Mouse (Mus musculus) stomach, embryonic 14.5 days (tissue): ENCODE measurements around the gene Pitpna. TPM values are rescaled to one million over a fixed set of nuclear protein-coding genes. Genes with fewer than 3 reads are reported as not detected.
"Not testable (repeated sequence)": the region's sequence is repeated elsewhere in the genome, so short reads cannot be mapped to it uniquely, and the experiment has no call there.

Experiments used
- ATAC-seq: fragments of 200-750 bp; cut with Nextera tagmentation; 2 replicates; pipeline ENCODE4 v1.8.0; 2017; ENCODE audit warnings: low read depth, moderate TSS enrichment; ENCODE audit not compliant: insufficient number of reproducible peaks, insufficient read depth, low FRiP score
- H3K27ac ChIP-seq: fragments of 300-500 bp; sonication (generic); 2 replicates; pipeline ENCODE4 v1.5.1; 2014; ENCODE audit warnings: mild to moderate bottlenecking, low read length, moderate library complexity, mixed read lengths
- H3K27me3 ChIP-seq: fragments of 300-500 bp; sonication (generic); 2 replicates; pipeline ENCODE4 v1.6.1; 2014; ENCODE audit warnings: low read length, control low read depth, mixed read lengths; ENCODE audit not compliant: control insufficient read depth, insufficient read depth
- H3K36me3 ChIP-seq: fragments of 300-500 bp; sonication (generic); 2 replicates; pipeline ENCODE4 v1.6.1; 2014; ENCODE audit warnings: mild to moderate bottlenecking, control low read depth, low read length, moderate library complexity, mixed read lengths; ENCODE audit not compliant: control insufficient read depth, insufficient read depth
- H3K4me1 ChIP-seq: fragments of 300-500 bp; sonication (generic); 2 replicates; pipeline ENCODE4 v1.6.1; 2014; ENCODE audit warnings: low read length, control low read depth, mixed read lengths; ENCODE audit not compliant: control insufficient read depth, insufficient read depth
- H3K4me2 ChIP-seq: fragments of 300-500 bp; sonication (generic); replicated peaks from 2 replicates; pipeline ENCODE4 v1.6.1; 2014; ENCODE audit warnings: low read depth, low read length, control low read depth
- H3K4me3 ChIP-seq: fragments of 300-500 bp; sonication (generic); 2 replicates; pipeline ENCODE4 v1.5.1; 2014; ENCODE audit warnings: low read depth, low read length, control low read depth
- H3K9ac ChIP-seq: fragments of 300-500 bp; sonication (generic); replicated peaks from 2 replicates; pipeline ENCODE4 v1.6.1; 2014; ENCODE audit warnings: low read depth, mild to moderate bottlenecking, control low read depth, low read length, moderate library complexity, mixed read lengths
- H3K9me3 ChIP-seq: fragments of 300-500 bp; sonication (generic); 2 replicates; pipeline ENCODE4 v1.6.1; 2016; ENCODE audit warnings: low read depth, low read length, control low read depth; ENCODE audit not compliant: control insufficient read depth
- WGBS: fragments of 180-500 bp; shearing (Covaris S2); extraction: QIAGEN DNeasy Blood & Tissue Kit; methylation state at CpG from one replicate; pipeline ENCODE4 v1.1.7; 2014; 5-methylcytosine and 5-hydroxymethylcytosine counted together
- polyA plus RNA-seq: library from polyadenylated mRNA; unstranded; fragments of >200 nt; fragmentation: Nextera tagmentation; extraction: Ambion mirVana; gene quantifications from 2 replicates; pipeline ENCODE4 v1.2.1, GENCODE M21; 2014

Pitpna gene
- polyA plus RNA-seq, 1 experiment from 2014 or later = 74.4 TPM

- H3K4me3 ChIP-seq = no peak overlapping the region
- 59% methylated on average over 12 of the region's 12 CpGs for WGBS
- no peak for ATAC-seq
- H3K4me1 ChIP-seq = peaks cover 39% of the 10 kb centered on the region
- H3K36me3 ChIP-seq = no peaks in the 10 kb centered on the region
- H3K27ac ChIP-seq = peak overlapping the region; percentile 23; the same call in 1 of the 2 replicates
- no peak overlapping the region for H3K4me2 ChIP-seq
- H3K9me3 ChIP-seq = no peaks in the 10 kb centered on the region
- no peak overlapping the region for H3K9ac ChIP-seq
- no peaks in the 10 kb centered on the region for H3K27me3 ChIP-seq
These were observed 37.5 kb upstream of the Pitpna start for GRCm38 (mm10) chr11:75550200-75550946.

DNA sequence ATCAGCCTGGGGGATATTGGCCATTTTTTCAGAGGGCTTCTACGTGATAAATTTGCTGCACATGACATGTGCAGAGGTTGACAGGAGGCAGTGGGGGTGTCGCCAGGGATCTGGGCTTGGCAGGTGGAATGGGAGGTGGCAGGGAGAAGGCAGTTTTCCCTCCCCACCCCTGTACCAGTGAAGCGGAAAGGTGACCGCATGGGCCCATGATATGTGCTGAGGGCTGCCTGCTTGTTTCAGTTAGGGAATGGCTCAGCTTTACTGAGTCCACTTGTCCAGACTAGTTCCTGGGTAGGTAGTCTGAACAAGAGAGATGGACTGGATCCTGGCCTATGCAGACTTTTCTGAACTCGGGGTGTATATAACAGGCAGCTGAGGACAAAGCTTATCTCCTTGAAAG lies 36.6 kb upstream of the Pitpna start:
- no peaks in the 10 kb centered on the region for H3K9me3 ChIP-seq

DNA sequence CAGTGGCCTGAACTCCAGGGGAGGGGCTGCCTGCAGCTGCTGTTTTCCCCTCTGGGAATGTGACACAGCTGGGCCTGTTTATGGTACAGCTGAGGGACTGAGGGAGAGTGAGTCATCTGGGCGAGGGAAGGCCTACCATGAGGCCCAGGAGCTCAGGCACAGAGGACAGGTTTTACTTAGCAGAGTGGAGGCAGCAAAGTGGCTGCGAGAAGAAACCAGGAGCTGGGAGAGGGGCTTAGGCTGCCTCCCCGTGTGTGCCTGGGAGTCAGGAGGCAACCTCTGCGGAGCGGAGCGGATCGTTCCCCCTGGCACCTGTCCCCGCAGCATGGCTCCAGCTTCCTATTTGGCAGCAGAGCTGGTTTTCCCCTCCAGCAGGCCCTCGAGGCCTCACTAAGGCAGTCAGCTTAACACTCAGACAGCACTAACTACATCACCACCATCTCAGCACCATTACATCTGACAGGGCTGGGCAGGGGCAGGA lies 35.9 kb upstream of the Pitpna start:
- Histone ChIP-seq H3K4me1 (peaks cover 39% of the 10 kb centered on the region), H3K27me3 (no peaks in the 10 kb centered on the region), H3K9ac (no peak overlapping the region), H3K4me2 (no peak overlapping the region), H3K27ac (peak overlapping the region; percentile 29; the same call in 1 of the 2 replicates), H3K4me3 (no peak overlapping the region), H3K36me3 (no peaks in the 10 kb centered on the region), H3K9me3 (no peaks in the 10 kb centered on the region)
- ATAC-seq = peak; percentile 39; the same call in 1 of the 2 replicates
- 34% methylated on average over 9 of the region's 9 CpGs for WGBS

More for the DNA sequence above, 36.6 kb upstream of the Pitpna start:
- Histone ChIP-seq H3K27ac (no peak overlapping the region; the same call in 1 of the 2 replicates), H3K27me3 (no peaks in the 10 kb centered on the region), H3K9ac (no peak overlapping the region), H3K36me3 (no peaks in the 10 kb centered on the region), H3K4me1 (peaks cover 39% of the 10 kb centered on the region), H3K4me3 (no peak overlapping the region), H3K4me2 (no peak overlapping the region)
- no peak for ATAC-seq
- 85% methylated on average over 5 of the region's 5 CpGs for WGBS

DNA sequence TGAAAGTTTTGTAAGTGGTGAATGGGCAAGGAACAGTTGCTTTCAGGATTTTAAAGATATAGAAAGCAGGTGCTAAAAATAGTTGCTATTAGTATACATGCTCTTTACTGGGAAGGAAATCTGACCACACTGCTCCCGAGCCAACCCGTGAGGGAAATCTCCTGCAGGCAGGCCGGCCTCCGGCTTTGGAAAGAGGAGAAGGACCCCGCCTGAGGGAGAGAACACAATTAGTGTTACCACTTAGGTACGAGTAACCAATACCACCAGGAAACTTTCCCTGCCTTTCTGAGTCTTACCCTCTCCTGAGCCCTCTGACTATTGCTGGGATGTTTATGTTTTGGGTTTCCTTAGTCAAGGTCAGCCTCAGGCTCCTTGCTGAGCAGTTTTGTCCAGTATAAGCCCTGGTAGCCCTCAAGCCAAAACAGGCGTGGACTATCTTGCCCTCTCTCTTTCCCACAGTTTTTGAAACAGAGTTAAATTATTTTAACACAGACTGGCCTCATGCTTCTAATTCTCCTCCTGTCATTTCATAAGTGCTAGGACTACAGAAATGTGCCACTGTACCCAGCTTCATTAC lies 34.9 kb upstream of the Pitpna start:
- H3K4me1 ChIP-seq = peaks cover 39% of the 10 kb centered on the region
- no peak overlapping the region for H3K27ac ChIP-seq
- H3K36me3 ChIP-seq = no peaks in the 10 kb centered on the region
- no peak overlapping the region for H3K4me2 ChIP-seq
- H3K27me3 ChIP-seq = no peaks in the 10 kb centered on the region
- H3K9ac ChIP-seq = no peak overlapping the region
- 51% methylated on average over 7 of the region's 7 CpGs for WGBS
- no peaks in the 10 kb centered on the region; the same call in 1 of the 2 replicates for H3K9me3 ChIP-seq
- ATAC-seq = no peak
- no peak overlapping the region for H3K4me3 ChIP-seq

DNA sequence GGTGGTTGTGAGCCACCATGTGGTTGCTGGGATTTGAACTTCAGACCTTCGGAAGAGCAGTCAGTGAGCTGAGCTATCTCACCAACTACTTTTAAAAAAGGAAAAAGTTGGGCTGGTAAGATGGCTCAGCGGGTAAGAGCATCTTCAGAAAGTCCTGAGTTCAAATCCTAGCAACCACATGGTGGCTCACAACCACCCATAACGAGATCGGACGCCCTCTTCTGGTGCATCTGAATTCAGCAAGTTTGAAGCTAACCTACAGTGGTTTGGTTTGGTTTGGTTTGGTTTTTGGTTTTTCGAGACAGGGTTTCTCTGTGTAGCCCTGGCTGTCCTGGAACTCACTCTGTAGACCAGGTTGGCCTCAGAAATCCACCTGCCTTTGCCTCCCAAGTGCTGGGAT lies 31.9 kb upstream of the Pitpna start:
- not testable (repeated sequence) for H3K27ac ChIP-seq, H3K9me3 ChIP-seq, ATAC-seq, H3K4me3 ChIP-seq, H3K36me3 ChIP-seq, H3K4me2 ChIP-seq, H3K9ac ChIP-seq, H3K27me3 ChIP-seq
- H3K4me1 ChIP-seq = peaks cover 20% of the 10 kb centered on the region
- 91% methylated on average over 6 of the region's 6 CpGs for WGBS

- Histone ChIP-seq H3K4me2 (no peak overlapping the region), H3K9ac (no peak overlapping the region), H3K36me3 (no peaks in the 10 kb centered on the region), H3K27me3 (no peaks in the 10 kb centered on the region), H3K9me3 (no peaks in the 10 kb centered on the region; the same call in 1 of the 2 replicates), H3K4me1 (peaks cover 9% of the 10 kb centered on the region), H3K27ac (no peak overlapping the region), H3K4me3 (no peak overlapping the region)
- ATAC-seq = no peak
- 85% methylated on average over 6 of the region's 6 CpGs for WGBS
These were observed 30.8 kb upstream of the Pitpna start for GRCm38 (mm10) chr11:75557142-75557541.

DNA sequence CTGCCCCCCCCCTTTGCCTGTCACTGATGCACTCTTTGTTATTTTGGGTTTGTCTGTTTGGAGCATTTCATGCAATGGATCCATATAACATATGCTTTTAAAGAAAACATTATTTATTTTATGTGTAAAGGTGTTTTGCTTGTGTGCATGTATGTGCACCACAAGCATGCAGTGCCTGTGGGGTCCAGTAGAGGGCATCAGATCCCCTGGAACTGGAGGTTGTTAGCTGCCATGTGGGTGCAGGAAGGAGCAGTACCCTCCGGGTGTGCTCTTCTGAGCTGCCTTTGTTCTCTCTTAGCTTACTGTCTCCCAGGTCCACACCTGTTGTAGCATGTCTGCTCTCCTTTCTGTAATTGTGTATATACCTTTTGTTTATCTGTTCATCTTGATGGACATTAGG lies 29.8 kb upstream of the Pitpna start:
- Histone ChIP-seq H3K4me1 (no peaks in the 10 kb centered on the region), H3K9ac (no peak overlapping the region), H3K4me2 (no peak overlapping the region), H3K27me3 (no peaks in the 10 kb centered on the region), H3K9me3 (no peaks in the 10 kb centered on the region; the same call in 1 of the 2 replicates), H3K4me3 (no peak overlapping the region), H3K36me3 (no peaks in the 10 kb centered on the region), H3K27ac (no peak overlapping the region)
- 96% methylated on average over 1 of the region's 1 CpGs for WGBS
- no peak for ATAC-seq

DNA sequence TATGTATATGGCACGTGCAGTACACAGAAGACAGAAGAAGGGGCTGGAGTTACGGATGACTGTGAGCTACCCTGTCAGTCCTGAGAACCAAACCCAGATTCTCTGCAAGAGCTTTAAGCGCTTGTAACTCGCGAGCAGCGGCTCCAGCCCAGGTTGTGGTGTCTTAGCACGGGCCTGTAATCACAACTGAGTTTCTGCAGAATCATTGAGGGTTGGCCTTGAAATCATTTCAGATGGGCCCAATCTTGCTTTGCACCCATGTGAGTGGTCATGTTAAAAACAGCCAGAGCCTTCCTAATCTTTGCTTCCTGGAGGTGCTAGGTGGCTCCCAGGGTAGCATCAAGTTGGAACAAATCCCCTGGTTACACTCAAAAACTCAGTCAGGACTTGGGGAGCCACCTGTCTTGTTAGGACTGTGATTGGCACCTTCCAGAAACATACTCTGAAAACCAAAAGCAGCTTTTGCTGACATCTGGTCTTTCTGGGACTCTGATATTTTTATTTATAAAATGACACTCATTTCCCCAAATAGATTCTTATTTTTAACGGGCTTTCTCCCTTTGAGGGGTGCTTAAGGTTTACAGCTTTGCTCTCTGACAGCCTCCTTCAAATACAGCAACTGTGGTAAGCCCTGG lies 27.9 kb upstream of the Pitpna start:
- no peak for ATAC-seq
- Histone ChIP-seq H3K4me1 (no peaks in the 10 kb centered on the region), H3K4me2 (no peak overlapping the region), H3K9me3 (no peaks in the 10 kb centered on the region; the same call in 1 of the 2 replicates), H3K27me3 (no peaks in the 10 kb centered on the region), H3K4me3 (no peak overlapping the region), H3K36me3 (no peaks in the 10 kb centered on the region), H3K9ac (no peak overlapping the region), H3K27ac (no peak overlapping the region)
- 88% methylated on average over 8 of the region's 8 CpGs for WGBS
